Mouse (Mus musculus): Measurements from ENCODE around the gene Gjc1.

DNA sequence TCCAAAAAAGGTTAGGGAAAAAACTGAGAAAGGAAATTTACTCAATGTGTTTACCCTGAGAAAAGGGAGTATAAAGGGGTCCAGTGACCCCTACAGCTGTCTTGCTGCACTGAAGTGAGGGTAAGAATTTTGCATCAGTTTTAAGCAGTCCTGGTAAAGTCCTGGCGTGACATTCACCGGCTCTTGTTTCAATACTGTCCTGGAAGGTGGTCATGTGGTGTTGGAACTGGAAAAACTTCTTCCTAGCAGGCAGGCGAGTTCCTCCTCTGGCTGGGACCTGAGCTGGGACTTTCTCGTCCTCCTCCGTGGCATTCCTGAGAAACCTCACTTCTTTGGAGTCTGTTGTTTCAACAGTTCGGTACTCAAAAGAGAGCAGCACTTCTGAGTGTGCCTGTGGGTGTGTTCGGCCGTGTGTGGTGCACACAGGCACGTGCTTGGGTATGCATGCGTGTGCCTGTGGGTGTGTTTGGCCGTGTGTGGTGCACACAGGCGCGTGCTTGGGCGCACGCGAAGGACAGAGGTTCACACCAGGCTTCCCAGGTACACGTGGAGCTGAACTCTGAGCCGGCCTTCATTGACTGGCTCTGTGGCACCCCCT is 13.3 kb upstream of the Gjc1 start:
- TF ChIP-seq CTCF (IDR thresholded peaks at IDR 0.05; ENCODE audit: low read depth, low read length) = no peak
- no peak for TF ChIP-seq POLR2AphosphoS5 (IDR thresholded peaks at IDR 0.05; ENCODE audit: insufficient replicate concordance, low read depth, low read length)
- no peak for TF ChIP-seq TAL1 (conservative IDR thresholded peaks at IDR 0.05; ENCODE audit: low read depth, low read length)
- TF ChIP-seq GATA1 (IDR thresholded peaks at IDR 0.05; ENCODE audit: borderline replicate concordance, low read length) = no peak
- TF ChIP-seq GATA2 (IDR thresholded peaks at IDR 0.05; ENCODE audit: borderline replicate concordance, low read depth, low read length) = no peak

Measured in G1E (cell line).